Mouse (Mus musculus) adrenal gland, postnatal 4 days (tissue): Measurements from ENCODE around the gene Tfam. TPM values are rescaled to one million over a fixed set of nuclear protein-coding genes. Genes with fewer than 3 reads are reported as not detected.

Experiments
- total RNA-seq, 2 experiments: library from RNA; stranded (reverse); gene quantifications; 2 replicates each; pipeline ENCODE4 v1.2.3; 2021

Gene Tfam
- total RNA-seq, 2 experiments from 2014 or later, result 70.9 to 77.0 TPM

Other genes starting within 250 kb of the Tfam start
- gene Bicc1, start 78.6 kb downstream of the Tfam start, total RNA-seq, result 10 to 100 TPM; 33.7 to 53.9 TPM
- 10 to 100 TPM; 23.6 to 30.3 TPM for gene Ube2d1, start 47.0 kb upstream of the Tfam start, total RNA-seq
- 10 to 100 TPM; 47.8 to 55.9 TPM for gene Cisd1, start 106.7 kb upstream of the Tfam start, total RNA-seq
- 10 to 100 TPM; 19.9 to 21.5 TPM for gene Ipmk, start 109.5 kb upstream of the Tfam start, total RNA-seq